Mouse (Mus musculus): ENCODE data around the gene Mef2d. TPM values are rescaled to one million over a fixed set of nuclear protein-coding genes. Genes with fewer than 3 reads are reported as not detected.
A peak's percentile ranks its signal among the peaks of the same experiment; 100 is the strongest.

The Mef2d gene
- polyA plus RNA-seq, 1 experiment from 2014 or later = 25.3 TPM

DNA sequence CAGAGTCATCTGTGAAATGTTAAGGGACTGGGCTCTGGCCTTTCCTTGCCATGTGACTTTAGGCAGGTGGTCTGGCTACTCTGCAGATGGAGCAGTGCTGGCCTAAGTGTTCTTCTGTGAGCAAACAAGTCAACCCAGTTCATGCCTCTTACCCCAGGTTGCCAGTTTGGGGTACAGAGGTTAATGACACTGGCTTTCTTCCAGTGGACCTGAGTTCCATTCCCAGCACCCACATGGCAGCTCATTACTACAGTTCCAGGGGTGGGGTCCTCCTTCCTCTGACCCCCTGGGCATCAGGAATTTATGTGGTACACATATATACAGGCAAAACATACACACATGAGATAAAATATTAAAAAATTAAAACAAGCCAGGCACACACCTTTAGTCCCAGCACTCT lies 14.6 kb downstream of the Mef2d start:
- H3K36me3 ChIP-seq (replicated peaks) = peaks cover 9% of the 10 kb centered on the region

DNA sequence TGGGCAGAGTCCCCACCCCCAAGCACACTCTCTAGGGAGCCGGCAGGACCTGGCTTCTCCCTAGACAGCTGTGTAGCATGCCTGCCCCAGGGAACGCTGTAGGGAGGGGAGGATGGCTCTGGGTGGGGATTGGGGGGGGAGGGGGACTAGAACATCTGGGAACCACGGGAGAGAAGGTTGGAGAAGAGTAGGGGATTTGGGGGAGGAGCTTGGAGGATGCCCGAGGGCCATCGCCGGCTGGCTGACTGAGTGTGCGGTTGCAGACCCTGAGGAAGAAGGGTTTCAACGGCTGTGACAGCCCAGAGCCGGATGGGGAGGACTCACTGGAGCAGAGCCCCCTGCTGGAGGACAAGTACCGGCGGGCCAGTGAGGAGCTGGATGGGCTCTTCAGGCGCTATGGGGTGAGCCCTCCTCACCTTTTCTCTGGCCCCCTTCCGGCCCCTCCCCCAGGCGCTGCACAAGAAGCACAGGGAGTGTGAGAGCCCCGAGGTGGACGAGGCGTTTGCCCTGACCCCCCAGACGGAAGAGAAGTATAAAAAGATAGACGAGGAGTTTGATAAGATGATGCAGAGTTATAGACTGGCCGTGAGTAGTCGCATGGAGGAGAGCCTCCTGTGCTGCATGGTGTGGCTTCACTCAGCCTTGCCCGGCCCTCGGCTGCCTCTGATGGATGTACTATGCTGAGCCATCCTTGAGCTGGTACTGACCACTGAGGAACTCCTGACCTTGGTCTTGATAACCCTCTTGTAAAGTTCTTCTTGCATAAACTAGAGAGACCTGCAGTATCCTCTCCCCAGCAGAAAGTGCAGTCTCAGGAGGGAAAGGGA lies 15.8 kb downstream of the Mef2d start:
- H3K36me3 ChIP-seq (replicated peaks) = peaks cover 16% of the 10 kb centered on the region
- H3K27me3 ChIP-seq (replicated peaks) = no peaks in the 10 kb centered on the region
- WGBS = 19% methylated on average over 23 of the region's 23 CpGs
- no peak overlapping the region for H3K9ac ChIP-seq
- peak; percentile 46 for ATAC-seq (replicated peaks)
- peaks cover 17% of the 10 kb centered on the region for H3K4me1 ChIP-seq
- H3K4me3 ChIP-seq = no peak overlapping the region
- no peak overlapping the region for H3K27ac ChIP-seq
- H3K4me2 ChIP-seq = no peak overlapping the region
- no peaks in the 10 kb centered on the region for H3K9me3 ChIP-seq

More for the DNA sequence above, 14.6 kb downstream of the Mef2d start:
- Histone ChIP-seq H3K4me3 (no peak overlapping the region), H3K9me3 (no peaks in the 10 kb centered on the region), H3K27ac (no peak overlapping the region), H3K27me3 (replicated peaks) (no peaks in the 10 kb centered on the region), H3K9ac (no peak overlapping the region), H3K4me1 (peaks cover 29% of the 10 kb centered on the region), H3K4me2 (no peak overlapping the region)
- no peak for ATAC-seq (replicated peaks)

DNA sequence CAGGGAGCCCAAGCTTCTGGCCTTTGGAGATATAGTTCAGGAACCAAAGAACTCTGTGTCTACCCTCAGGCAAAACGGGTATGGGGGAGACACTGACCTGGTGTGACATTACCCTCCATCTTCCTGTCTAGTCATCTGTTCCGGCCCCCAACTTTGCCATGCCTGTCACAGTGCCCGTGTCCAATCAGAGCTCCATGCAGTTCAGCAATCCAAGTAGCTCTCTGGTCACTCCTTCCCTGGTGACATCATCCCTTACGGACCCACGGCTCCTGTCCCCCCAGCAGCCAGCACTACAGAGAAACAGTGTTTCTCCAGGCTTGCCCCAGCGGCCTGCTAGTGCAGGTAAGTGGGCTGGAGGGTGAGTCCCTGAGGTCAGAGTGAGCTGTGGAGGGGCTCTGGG lies 16.8 kb downstream of the Mef2d start:
- peaks cover 9% of the 10 kb centered on the region for H3K4me1 ChIP-seq
- H3K36me3 ChIP-seq (replicated peaks) = peaks cover 16% of the 10 kb centered on the region
- 83% methylated on average over 6 of the region's 6 CpGs for WGBS
- ATAC-seq (replicated peaks) = no peak
- no peak overlapping the region for H3K27ac ChIP-seq
- no peak overlapping the region for H3K4me3 ChIP-seq
- H3K4me2 ChIP-seq = no peak overlapping the region
- no peaks in the 10 kb centered on the region for H3K27me3 ChIP-seq (replicated peaks)
- no peaks in the 10 kb centered on the region for H3K9me3 ChIP-seq
- H3K9ac ChIP-seq = no peak overlapping the region

DNA sequence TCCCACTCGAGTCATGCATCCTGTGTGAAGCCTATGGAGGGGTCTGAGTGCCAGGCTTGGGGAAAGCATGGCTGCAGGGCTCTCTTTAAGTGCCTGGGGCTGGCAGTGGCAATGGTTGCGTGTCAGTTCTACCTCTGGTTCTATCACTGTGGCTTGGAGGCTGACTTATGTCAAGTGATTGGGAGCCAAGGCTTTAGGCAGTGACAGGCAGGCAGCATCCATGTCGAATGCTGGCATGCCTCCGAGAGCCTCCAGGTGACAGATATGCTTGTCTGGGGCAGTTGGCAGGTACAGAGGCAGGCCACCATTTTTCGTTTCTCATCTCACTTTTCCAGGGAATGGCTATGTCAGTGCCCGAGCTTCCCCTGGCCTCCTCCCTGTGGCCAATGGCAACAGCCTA lies 18.7 kb downstream of the Mef2d start:
- Histone ChIP-seq H3K27me3 (replicated peaks) (no peaks in the 10 kb centered on the region), H3K4me2 (no peak overlapping the region), H3K36me3 (replicated peaks) (peaks cover 18% of the 10 kb centered on the region), H3K27ac (no peak overlapping the region), H3K9me3 (no peaks in the 10 kb centered on the region), H3K9ac (no peak overlapping the region), H3K4me3 (no peak overlapping the region), H3K4me1 (peaks cover 9% of the 10 kb centered on the region)
- no peak for ATAC-seq (replicated peaks)
- WGBS = 80% methylated on average over 6 of the region's 6 CpGs

DNA sequence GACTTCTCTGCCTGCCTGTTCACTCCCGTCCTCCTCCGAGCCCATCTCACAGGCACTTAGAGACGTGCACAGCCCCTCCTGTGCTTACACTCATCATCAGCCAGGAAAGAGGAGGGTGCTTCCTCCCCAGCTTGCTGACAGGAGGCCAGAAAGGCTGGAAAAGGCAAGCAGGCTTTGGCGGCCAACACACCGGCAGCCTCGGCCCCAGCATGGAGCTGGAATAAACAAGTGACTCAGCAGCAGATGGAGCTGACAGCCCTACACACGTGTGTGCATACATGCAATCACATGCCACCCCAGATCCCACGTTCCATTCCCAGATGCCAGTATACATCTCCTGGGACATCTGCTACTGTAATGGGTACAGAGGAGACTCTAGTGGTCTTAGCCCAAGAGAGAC lies 20.1 kb downstream of the Mef2d start:
- WGBS = 90% methylated on average over 8 of the region's 8 CpGs
- Histone ChIP-seq H3K4me1 (peaks cover 8% of the 10 kb centered on the region), H3K27ac (no peak overlapping the region), H3K27me3 (replicated peaks) (no peaks in the 10 kb centered on the region), H3K4me2 (no peak overlapping the region), H3K4me3 (no peak overlapping the region), H3K9ac (no peak overlapping the region), H3K36me3 (replicated peaks) (peaks cover 32% of the 10 kb centered on the region), H3K9me3 (no peaks in the 10 kb centered on the region)
- ATAC-seq (replicated peaks) = no peak

DNA sequence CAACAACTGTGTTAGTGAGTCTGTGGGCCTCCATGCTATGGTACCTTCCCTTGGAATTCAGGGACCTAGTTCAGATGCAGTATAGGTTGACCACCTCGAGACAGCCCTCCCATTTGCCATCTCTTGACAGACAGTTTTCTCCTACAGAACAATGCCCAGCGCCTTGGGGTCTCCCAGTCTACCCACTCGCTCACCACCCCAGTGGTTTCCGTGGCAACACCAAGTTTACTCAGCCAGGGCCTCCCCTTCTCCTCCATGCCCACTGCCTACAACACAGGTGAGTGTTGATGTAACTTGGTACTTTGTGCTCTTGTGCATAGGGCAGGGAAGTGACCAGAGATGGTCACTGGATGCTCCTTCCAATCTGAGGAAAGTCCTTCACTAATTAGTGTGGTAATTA lies 20.6 kb downstream of the Mef2d start:
- Histone ChIP-seq H3K27me3 (replicated peaks) (no peaks in the 10 kb centered on the region), H3K27ac (no peak overlapping the region), H3K4me3 (no peak overlapping the region), H3K4me2 (no peak overlapping the region), H3K9me3 (no peaks in the 10 kb centered on the region), H3K36me3 (replicated peaks) (peaks cover 33% of the 10 kb centered on the region), H3K4me1 (peaks cover 3% of the 10 kb centered on the region), H3K9ac (no peak overlapping the region)
- 72% methylated on average over 4 of the region's 4 CpGs for WGBS
- ATAC-seq (replicated peaks) = no peak

DNA sequence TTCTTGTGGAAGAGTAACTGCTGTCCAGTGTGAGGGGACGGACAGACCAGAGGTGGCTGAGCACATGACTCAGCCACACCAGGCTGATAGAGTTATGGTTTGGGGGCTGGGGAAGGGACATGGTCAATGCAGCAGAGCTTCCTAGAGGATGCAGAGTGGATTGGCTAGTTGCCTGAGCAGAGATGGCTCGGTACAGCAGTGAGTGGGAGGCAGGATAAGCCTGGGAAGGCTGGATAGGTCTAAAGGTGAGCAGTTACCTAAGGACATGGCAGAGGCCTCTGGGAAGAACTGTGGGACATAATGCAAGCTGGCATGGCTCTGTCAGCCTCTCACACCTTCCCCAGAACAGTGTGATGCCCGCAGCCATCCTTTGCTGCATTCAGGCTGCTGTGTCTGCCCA lies 21.7 kb downstream of the Mef2d start:
- no peak overlapping the region for H3K9ac ChIP-seq
- ATAC-seq (replicated peaks) = no peak
- no peak overlapping the region for H3K27ac ChIP-seq
- no peak overlapping the region for H3K4me3 ChIP-seq
- H3K4me2 ChIP-seq = no peak overlapping the region
- peaks cover 43% of the 10 kb centered on the region for H3K36me3 ChIP-seq (replicated peaks)
- no peaks in the 10 kb centered on the region for H3K27me3 ChIP-seq (replicated peaks)
- WGBS = 63% methylated on average over 3 of the region's 3 CpGs
- H3K4me1 ChIP-seq = no peaks in the 10 kb centered on the region
- H3K9me3 ChIP-seq = no peaks in the 10 kb centered on the region

DNA sequence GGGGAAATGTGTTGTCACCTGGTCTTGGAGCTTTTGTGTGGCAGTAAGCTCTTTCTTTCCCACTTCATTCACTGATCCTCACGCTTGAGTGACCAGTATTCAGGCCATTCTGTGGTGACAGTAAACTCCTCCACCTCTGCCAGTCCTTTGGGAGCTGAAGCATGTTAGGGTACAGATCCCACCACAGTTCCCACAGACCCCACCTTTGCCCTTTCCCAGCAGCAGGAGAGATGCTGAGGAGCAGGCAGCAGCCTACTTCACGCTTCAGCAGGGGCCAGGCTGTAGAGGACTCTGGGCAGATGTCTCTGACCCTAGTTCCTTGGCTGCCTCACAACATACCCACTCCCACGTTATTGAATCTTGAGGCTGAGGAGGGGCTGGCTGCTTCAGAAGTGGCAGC lies 22.1 kb downstream of the Mef2d start:
- no peak overlapping the region for H3K9ac ChIP-seq
- no peak overlapping the region for H3K4me2 ChIP-seq
- H3K4me3 ChIP-seq = no peak overlapping the region
- ATAC-seq (replicated peaks) = no peak
- 52% methylated on average over 3 of the region's 3 CpGs for WGBS
- H3K4me1 ChIP-seq = no peaks in the 10 kb centered on the region
- H3K36me3 ChIP-seq (replicated peaks) = peaks cover 46% of the 10 kb centered on the region
- H3K27ac ChIP-seq = no peak overlapping the region
- H3K9me3 ChIP-seq = no peaks in the 10 kb centered on the region
- H3K27me3 ChIP-seq (replicated peaks) = no peaks in the 10 kb centered on the region

DNA sequence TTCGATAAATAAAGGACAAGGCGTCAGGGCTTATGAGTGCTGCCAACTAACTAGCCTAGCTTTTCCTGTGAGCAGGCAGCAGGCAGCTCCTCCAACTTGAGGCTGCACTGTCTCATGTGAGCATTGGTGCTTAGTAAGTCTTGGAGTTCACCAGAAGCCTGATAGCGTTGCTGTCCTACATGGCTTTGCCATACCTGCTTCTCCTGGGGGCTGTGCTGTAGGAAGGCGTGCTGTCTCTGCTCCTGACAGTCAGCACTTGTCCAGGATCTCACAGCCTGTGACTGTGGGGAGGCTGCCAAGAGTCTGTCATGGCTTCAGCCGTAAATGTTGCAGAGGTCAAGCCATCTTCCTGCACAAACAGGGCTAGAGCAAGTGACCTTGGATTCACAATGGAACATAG lies 23.9 kb downstream of the Mef2d start:
- no peaks in the 10 kb centered on the region for H3K27me3 ChIP-seq (replicated peaks)
- H3K9me3 ChIP-seq = no peaks in the 10 kb centered on the region
- WGBS = 92% methylated on average over 5 of the region's 5 CpGs
- H3K36me3 ChIP-seq (replicated peaks) = peaks cover 50% of the 10 kb centered on the region
- no peak overlapping the region for H3K27ac ChIP-seq
- H3K4me3 ChIP-seq = no peak overlapping the region
- no peak for ATAC-seq (replicated peaks)
- no peaks in the 10 kb centered on the region for H3K4me1 ChIP-seq
- H3K4me2 ChIP-seq = no peak overlapping the region
- no peak overlapping the region for H3K9ac ChIP-seq

DNA sequence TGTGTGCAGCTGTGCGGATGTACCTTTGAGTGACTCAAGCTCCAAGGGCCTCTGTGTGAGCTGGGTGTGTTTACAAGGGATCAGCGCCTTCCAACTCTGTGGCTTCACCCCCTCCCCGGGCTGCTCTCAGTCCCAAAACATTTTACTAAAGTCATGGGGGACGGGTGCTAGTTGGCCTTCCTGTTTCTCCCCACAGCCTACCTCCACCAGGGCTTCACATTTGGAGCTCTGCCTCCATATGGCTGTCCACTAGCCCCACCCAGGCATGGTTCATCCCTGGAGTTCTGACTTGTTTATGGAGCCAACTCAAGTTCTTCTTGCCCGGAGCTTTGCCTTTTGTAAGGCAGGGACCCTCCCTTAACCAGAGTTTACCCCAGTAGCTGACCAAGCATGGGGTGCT lies 28.2 kb downstream of the Mef2d start:
- H3K4me3 ChIP-seq = no peak overlapping the region
- H3K4me2 ChIP-seq = no peak overlapping the region
- no peaks in the 10 kb centered on the region for H3K27me3 ChIP-seq (replicated peaks)
- WGBS = 89% methylated on average over 5 of the region's 5 CpGs
- no peak overlapping the region for H3K27ac ChIP-seq
- no peak overlapping the region for H3K9ac ChIP-seq
- no peak for ATAC-seq (replicated peaks)
- H3K9me3 ChIP-seq = no peaks in the 10 kb centered on the region
- peaks cover 46% of the 10 kb centered on the region for H3K36me3 ChIP-seq (replicated peaks)
- H3K4me1 ChIP-seq = no peaks in the 10 kb centered on the region

DNA sequence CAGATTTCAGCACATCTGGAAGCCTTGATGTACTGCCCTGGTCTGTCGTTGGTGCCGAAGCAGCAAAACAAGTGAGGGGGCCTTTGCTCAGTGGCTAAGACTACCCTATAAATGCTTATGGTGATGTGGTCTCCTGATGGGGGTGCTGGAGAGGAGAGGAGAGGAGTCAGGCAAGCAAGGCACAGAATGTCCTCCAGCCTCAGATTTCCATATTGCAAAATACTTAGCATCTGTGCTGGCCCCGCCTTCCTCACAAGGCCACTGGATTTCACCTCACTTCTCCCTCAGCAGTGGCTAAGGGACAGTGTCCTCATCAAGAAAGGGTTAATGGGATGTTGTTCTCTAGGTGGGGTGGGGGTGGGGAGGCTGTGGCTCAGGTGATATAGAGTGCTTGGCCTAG lies 30.3 kb downstream of the Mef2d start:
- Histone ChIP-seq H3K36me3 (replicated peaks) (peaks cover 29% of the 10 kb centered on the region; the same call in 1 of the 2 replicates), H3K4me3 (no peak overlapping the region)

DNA sequence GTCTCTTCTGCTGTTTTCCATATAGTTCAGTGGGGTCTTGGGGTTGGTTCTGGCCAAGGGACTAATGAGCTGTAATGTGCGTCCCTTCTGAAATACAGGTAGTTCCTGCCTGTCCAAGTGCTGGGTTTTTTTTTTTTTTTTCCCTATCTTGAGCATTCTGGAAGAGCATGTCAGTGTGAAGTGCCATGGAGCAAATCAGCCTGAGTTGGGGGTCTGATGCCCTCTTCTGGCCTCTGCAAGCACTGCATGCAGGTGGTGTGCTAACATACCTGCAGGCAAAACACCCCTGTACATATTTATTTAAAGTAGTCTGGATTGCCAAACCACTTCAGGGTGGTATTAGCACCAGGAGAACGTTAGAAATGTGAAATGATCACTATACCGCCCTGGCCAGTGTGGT lies 31.2 kb downstream of the Mef2d start:
- no peak overlapping the region for H3K4me3 ChIP-seq
- H3K27ac ChIP-seq = no peak overlapping the region
- ATAC-seq (replicated peaks) = no peak
- no peak overlapping the region for H3K9ac ChIP-seq
- no peak overlapping the region for H3K4me2 ChIP-seq
- 46% methylated on average over 3 of the region's 3 CpGs for WGBS
- peaks cover 24% of the 10 kb centered on the region; the same call in 1 of the 2 replicates for H3K36me3 ChIP-seq (replicated peaks)
- H3K9me3 ChIP-seq = no peaks in the 10 kb centered on the region
- peaks cover 5% of the 10 kb centered on the region for H3K4me1 ChIP-seq
- H3K27me3 ChIP-seq (replicated peaks) = no peaks in the 10 kb centered on the region

More for the DNA sequence above, 30.3 kb downstream of the Mef2d start:
- Histone ChIP-seq H3K9me3 (no peaks in the 10 kb centered on the region), H3K9ac (no peak overlapping the region), H3K27ac (no peak overlapping the region), H3K27me3 (replicated peaks) (no peaks in the 10 kb centered on the region), H3K4me2 (no peak overlapping the region), H3K4me1 (peaks cover 5% of the 10 kb centered on the region)
- no peak for ATAC-seq (replicated peaks)
- 90% methylated on average over 3 of the region's 3 CpGs for WGBS

DNA sequence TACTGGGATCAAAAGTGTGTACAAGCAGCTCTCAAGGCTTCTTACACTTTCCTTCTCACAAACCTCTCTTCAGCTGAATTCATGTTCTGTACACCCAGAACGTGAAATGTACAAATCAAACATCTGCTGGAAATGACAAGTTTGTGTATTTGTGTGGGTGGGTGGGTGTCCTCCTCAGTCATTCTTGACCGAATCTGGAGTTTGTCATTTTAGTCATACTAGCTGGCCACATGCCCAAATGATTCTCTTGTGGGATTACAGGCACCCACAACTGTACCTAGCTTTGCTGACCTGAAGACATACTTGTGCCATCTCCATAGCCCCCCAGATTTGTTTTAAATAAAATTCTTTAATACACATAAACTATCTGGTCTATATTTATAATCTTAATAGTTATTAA lies 32.7 kb downstream of the Mef2d start:
- H3K4me3 ChIP-seq = no peak overlapping the region
- no peak for ATAC-seq (replicated peaks)
- no peak overlapping the region for H3K27ac ChIP-seq
- WGBS = 83% methylated on average over 2 of the region's 2 CpGs
- no peaks in the 10 kb centered on the region for H3K9me3 ChIP-seq
- H3K4me2 ChIP-seq = no peak overlapping the region
- H3K9ac ChIP-seq = no peak overlapping the region
- peaks cover 5% of the 10 kb centered on the region for H3K4me1 ChIP-seq
- peaks cover 13% of the 10 kb centered on the region; the same call in 1 of the 2 replicates for H3K36me3 ChIP-seq (replicated peaks)
- no peaks in the 10 kb centered on the region for H3K27me3 ChIP-seq (replicated peaks)

Measured in midbrain, embryonic 15.5 days (tissue).